Mouse (Mus musculus) urinary bladder, postnatal 0 days (tissue): ENCODE results near the gene Parn. TPM values are rescaled to one million over a fixed set of nuclear protein-coding genes. Genes with fewer than 3 reads are reported as not detected.

Source experiments
- polyA plus RNA-seq: library from polyadenylated mRNA; unstranded; fragments of >200 nt; fragmentation: Nextera tagmentation; extraction: Ambion mirVana; gene quantifications from 2 replicates; pipeline ENCODE4 v1.2.1, GENCODE M21; 2015

The Parn gene
- 24.7 and 26.4 TPM in 2 replicates for polyA plus RNA-seq

DNA sequence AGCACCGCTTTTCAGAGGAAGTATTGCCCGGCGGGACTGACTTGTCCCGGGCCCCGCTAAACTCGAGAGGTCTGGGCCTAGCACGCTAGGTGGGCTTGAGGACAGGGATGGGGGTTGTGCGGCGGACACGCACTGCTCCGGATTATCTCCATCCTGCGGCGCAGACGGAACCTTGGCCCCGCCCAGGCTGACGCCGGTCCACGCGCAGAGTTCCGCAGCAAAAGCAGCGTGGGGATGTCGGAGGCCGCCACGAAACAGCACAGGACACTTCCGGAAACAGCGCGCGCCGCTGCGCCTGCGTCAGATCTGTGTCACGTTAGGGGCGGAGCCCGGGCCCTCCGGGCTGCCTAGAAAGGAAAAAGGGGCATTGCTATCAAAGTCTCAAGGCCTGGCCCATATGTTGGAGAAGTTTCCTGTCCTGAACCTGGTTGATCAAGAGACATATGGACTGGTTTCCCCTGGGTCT lies at the start of gene Parn:
Gene Parn (minus strand): TSS at position 293 of the 466 bp plus-strand sequence.

DNA sequence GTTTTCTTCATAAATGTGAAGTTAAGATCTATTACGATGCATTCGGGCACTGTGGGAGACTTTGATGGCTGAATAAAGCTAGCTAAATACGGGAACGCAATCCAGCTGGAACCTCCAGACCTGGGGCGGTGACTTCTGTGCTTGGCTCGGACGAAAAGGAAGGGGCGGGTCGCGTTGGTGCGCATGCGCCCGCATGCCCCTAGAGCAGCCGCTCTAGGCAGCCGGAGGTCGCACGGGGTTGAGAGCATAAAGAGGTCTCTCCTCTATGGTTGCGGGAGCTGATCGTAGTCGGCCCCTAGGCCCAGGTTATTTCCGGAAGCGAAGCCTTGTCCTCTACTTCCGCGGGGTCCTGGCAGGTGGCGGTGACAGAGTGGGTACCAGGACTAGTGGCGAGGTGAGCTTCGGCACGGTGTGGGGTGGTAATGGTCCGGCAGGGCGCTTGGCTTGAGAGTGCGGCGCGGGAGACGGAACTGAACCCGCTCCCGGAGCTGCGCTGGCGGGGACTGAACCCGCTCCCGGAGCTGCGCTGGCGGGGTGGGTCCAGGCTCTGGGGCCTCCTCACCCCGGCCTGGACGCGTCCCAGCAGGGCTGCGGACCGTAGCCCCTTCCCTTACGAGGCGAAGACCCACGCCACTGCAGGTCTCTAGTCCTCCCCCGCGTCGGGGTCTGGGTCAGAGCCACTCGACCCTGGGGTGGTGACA lies 3.9 kb upstream of the Parn start, which contains the start of the genes Bfar and 3110001I22Rik:
Gene Bfar (plus strand): TSS at position 174 of the 701 bp plus-strand sequence.
Gene 3110001I22Rik (plus strand): TSS at position 245 of the 701 bp plus-strand sequence.

Other genes starting within 250 kb of the Parn start
- gene Bfar, start 3.7 kb upstream of the Parn start, polyA plus RNA-seq, result 29.6 and 31.5 TPM in 2 replicates
- gene 3110001I22Rik, start 3.8 kb upstream of the Parn start, polyA plus RNA-seq, result 2.3 and 2.9 TPM in 2 replicates
- 0.25 TPM in 1 of 2 replicates, not detected in the other for gene Pla2g10, start 62.8 kb upstream of the Parn start, polyA plus RNA-seq
- 37.8 and 40.8 TPM in 2 replicates for gene Rrn3, start 112.5 kb upstream of the Parn start, polyA plus RNA-seq
- gene Ntan1, start 150.7 kb upstream of the Parn start, polyA plus RNA-seq, result 161 and 176 TPM in 2 replicates
- 73.2 and 85.0 TPM in 2 replicates for gene Pdxdc1, start 235.0 kb upstream of the Parn start, polyA plus RNA-seq
- gene Mpv17l, start 235.0 kb upstream of the Parn start, polyA plus RNA-seq, result 4.0 and 4.7 TPM in 2 replicates